Mouse (Mus musculus): Measurements from ENCODE around the gene Unc79. TPM values are rescaled to one million over a fixed set of nuclear protein-coding genes. Genes with fewer than 3 reads are reported as not detected.
A peak's percentile ranks its signal among the peaks of the same experiment; 100 is the strongest.

Gene Unc79
- polyA plus RNA-seq, 1 experiment from 2014 or later, result 0.24 TPM

DNA sequence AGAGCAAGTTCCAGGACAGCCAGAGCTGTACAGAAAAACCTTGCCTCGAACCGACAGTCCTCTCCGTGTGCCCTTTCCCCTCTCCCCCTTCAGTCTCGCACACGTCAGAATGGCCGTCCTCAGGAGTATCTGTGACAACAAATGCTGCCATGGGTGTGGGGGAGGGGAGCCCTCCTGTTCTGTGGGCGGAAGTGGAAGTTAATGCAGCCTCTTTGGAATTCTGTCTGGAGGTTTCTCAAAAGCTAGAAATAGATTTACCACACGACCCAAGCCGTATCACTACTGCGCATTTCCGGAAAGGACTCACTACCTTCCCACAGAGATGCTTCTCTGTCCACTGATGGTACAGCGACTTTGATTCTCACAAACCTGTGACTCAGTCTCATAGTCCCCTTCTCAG is 120.9 kb downstream of the Unc79 start:
- no peak overlapping the region for H3K27ac ChIP-seq (ENCODE audit: low read length)
- H3K4me1 ChIP-seq (ENCODE audit: insufficient read depth, low read depth, low read length), result no peaks in the 10 kb centered on the region
- no peak for ATAC-seq
- DNase-seq (ENCODE audit: low spot score), result no peak
- H3K9ac ChIP-seq (replicated peaks; ENCODE audit: low read depth), result no peak overlapping the region
- H3K36me3 ChIP-seq (ENCODE audit: insufficient read depth, low read length), result no peaks in the 10 kb centered on the region
- no peaks in the 10 kb centered on the region for H3K27me3 ChIP-seq (replicated peaks; ENCODE audit: insufficient read depth, low read length)
- H3K4me2 ChIP-seq (replicated peaks; ENCODE audit: low read depth, low read length), result no peak overlapping the region
- 47% methylated on average over 12 of the region's 12 CpGs for WGBS
- no peak overlapping the region for H3K4me3 ChIP-seq (ENCODE audit: low read depth, low read length)
- no peaks in the 10 kb centered on the region; the same call in 1 of the 2 replicates for H3K9me3 ChIP-seq (ENCODE audit: low read length)
- TF ChIP-seq CTCF (IDR thresholded peaks at IDR 0.05), result no peak
- TF ChIP-seq EP300 (IDR thresholded peaks at IDR 0.05), result no peak

- no peaks in the 10 kb centered on the region for H3K4me1 ChIP-seq (ENCODE audit: insufficient read depth, low read depth, low read length)
- no peak overlapping the region for H3K4me2 ChIP-seq (replicated peaks; ENCODE audit: low read depth, low read length)
- DNase-seq (ENCODE audit: low spot score) (no peak), ATAC-seq (no peak)
- H3K27ac ChIP-seq (ENCODE audit: low read length), result no peak overlapping the region
- H3K36me3 ChIP-seq (ENCODE audit: insufficient read depth, low read length), result no peaks in the 10 kb centered on the region
- TF ChIP-seq EP300 (IDR thresholded peaks at IDR 0.05), result no peak
- H3K4me3 ChIP-seq (ENCODE audit: low read depth, low read length), result no peak overlapping the region
- no peak overlapping the region for H3K9ac ChIP-seq (replicated peaks; ENCODE audit: low read depth)
- no peaks in the 10 kb centered on the region for H3K9me3 ChIP-seq (ENCODE audit: low read length)
- H3K27me3 ChIP-seq (replicated peaks; ENCODE audit: insufficient read depth, low read length), result no peaks in the 10 kb centered on the region
- WGBS, result 90% methylated on average over 4 of the region's 4 CpGs
Measured at GRCm38 (mm10) chr12:103073953-103074352, 125.3 kb downstream of the Unc79 start.

DNA sequence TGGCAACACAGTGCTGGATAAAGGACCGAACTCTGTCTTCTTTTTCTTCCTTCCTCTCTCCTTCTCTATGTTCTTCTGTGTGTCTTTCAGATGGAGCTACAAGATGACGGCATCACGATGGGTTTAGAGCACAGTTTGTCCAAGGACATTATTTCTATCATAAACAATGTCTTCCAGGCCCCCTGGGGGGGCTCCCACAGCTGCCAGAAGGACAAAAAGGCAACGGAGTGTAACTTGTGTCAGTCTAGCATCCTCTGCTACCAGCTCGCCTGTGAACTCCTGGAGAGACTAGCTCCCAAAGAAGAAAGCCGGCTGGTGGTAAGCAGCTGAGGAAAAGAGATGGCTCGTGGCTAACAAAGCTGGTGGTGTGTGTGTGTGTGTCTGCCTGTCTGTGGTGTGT is 130.1 kb downstream of the Unc79 start:
- Histone ChIP-seq H3K27ac (ENCODE audit: low read length) (no peak overlapping the region), H3K36me3 (ENCODE audit: insufficient read depth, low read length) (no peaks in the 10 kb centered on the region), H3K4me2 (replicated peaks; ENCODE audit: low read depth, low read length) (no peak overlapping the region), H3K4me1 (ENCODE audit: insufficient read depth, low read depth, low read length) (no peaks in the 10 kb centered on the region), H3K9ac (replicated peaks; ENCODE audit: low read depth) (no peak overlapping the region), H3K27me3 (replicated peaks; ENCODE audit: insufficient read depth, low read length) (no peaks in the 10 kb centered on the region), H3K4me3 (ENCODE audit: low read depth, low read length) (no peak overlapping the region), H3K9me3 (ENCODE audit: low read length) (no peaks in the 10 kb centered on the region)
- DNase-seq (ENCODE audit: low spot score), result no peak
- WGBS, result 39% methylated on average over 7 of the region's 7 CpGs
- TF ChIP-seq CTCF (IDR thresholded peaks at IDR 0.05) (no peak), EP300 (IDR thresholded peaks at IDR 0.05) (no peak)
- peak; percentile 12; the same call in 1 of the 2 replicates for ATAC-seq

- no peak for DNase-seq (ENCODE audit: low spot score)
- Histone ChIP-seq H3K9ac (replicated peaks; ENCODE audit: low read depth) (no peak overlapping the region), H3K4me1 (ENCODE audit: insufficient read depth, low read depth, low read length) (no peaks in the 10 kb centered on the region), H3K4me3 (ENCODE audit: low read depth, low read length) (no peak overlapping the region), H3K4me2 (replicated peaks; ENCODE audit: low read depth, low read length) (no peak overlapping the region), H3K9me3 (ENCODE audit: low read length) (no peaks in the 10 kb centered on the region), H3K27me3 (replicated peaks; ENCODE audit: insufficient read depth, low read length) (no peaks in the 10 kb centered on the region), H3K27ac (ENCODE audit: low read length) (no peak overlapping the region), H3K36me3 (ENCODE audit: insufficient read depth, low read length) (no peaks in the 10 kb centered on the region)
- TF ChIP-seq CTCF (IDR thresholded peaks at IDR 0.05) (no peak), EP300 (IDR thresholded peaks at IDR 0.05) (no peak)
- no peak for ATAC-seq
- WGBS, result 58% methylated on average over 3 of the region's 3 CpGs
Measured at GRCm38 (mm10) chr12:103080055-103080454, 131.4 kb downstream of the Unc79 start.

GRCm38 (mm10) chr12:103091831-103092230 is 143.2 kb downstream of the Unc79 start:
- H3K27me3 ChIP-seq (replicated peaks; ENCODE audit: insufficient read depth, low read length), result no peaks in the 10 kb centered on the region
- no peak overlapping the region for H3K4me3 ChIP-seq (ENCODE audit: low read depth, low read length)
- no peak overlapping the region for H3K9ac ChIP-seq (replicated peaks; ENCODE audit: low read depth)
- no peak overlapping the region for H3K27ac ChIP-seq (ENCODE audit: low read length)
- no peaks in the 10 kb centered on the region for H3K36me3 ChIP-seq (ENCODE audit: insufficient read depth, low read length)
- ATAC-seq (no peak), DNase-seq (ENCODE audit: low spot score) (no peak)
- 68% methylated on average over 6 of the region's 6 CpGs for WGBS
- no peak overlapping the region for H3K4me2 ChIP-seq (replicated peaks; ENCODE audit: low read depth, low read length)
- H3K9me3 ChIP-seq (ENCODE audit: low read length), result no peaks in the 10 kb centered on the region
- no peaks in the 10 kb centered on the region for H3K4me1 ChIP-seq (ENCODE audit: insufficient read depth, low read depth, low read length)
- TF ChIP-seq CTCF (IDR thresholded peaks at IDR 0.05) (no peak), EP300 (IDR thresholded peaks at IDR 0.05) (no peak)

DNA sequence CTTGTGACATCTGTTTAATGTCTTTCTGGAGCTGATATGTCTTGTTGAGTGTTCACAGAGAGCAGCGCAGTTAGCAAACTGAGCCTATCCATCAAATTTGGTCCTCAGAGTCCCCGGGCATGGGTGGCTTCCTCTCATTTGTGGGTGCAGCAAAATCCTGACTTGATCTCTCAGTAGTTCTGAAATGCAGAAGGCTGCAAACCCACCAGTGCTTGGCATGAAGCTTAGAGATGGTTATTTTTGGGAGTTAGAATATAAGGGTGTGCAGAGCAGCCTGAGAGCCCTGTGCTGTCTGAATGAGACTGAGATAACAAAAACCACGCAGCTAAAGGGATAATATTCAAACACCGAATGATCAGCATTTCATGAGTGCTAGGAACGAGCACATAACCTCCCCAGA is 146.5 kb downstream of the Unc79 start:
- ATAC-seq (no peak), DNase-seq (ENCODE audit: low spot score) (no peak)
- H3K4me2 ChIP-seq (replicated peaks; ENCODE audit: low read depth, low read length), result no peak overlapping the region
- no peaks in the 10 kb centered on the region for H3K9me3 ChIP-seq (ENCODE audit: low read length)
- 45% methylated on average over 5 of the region's 5 CpGs for WGBS
- no peak for TF ChIP-seq CTCF (IDR thresholded peaks at IDR 0.05)
- TF ChIP-seq EP300 (IDR thresholded peaks at IDR 0.05), result no peak
- H3K4me3 ChIP-seq (ENCODE audit: low read depth, low read length), result no peak overlapping the region
- no peaks in the 10 kb centered on the region for H3K4me1 ChIP-seq (ENCODE audit: insufficient read depth, low read depth, low read length)
- no peak overlapping the region for H3K27ac ChIP-seq (ENCODE audit: low read length)
- no peak overlapping the region for H3K9ac ChIP-seq (replicated peaks; ENCODE audit: low read depth)
- no peaks in the 10 kb centered on the region for H3K36me3 ChIP-seq (ENCODE audit: insufficient read depth, low read length)
- H3K27me3 ChIP-seq (replicated peaks; ENCODE audit: insufficient read depth, low read length), result no peaks in the 10 kb centered on the region

DNA sequence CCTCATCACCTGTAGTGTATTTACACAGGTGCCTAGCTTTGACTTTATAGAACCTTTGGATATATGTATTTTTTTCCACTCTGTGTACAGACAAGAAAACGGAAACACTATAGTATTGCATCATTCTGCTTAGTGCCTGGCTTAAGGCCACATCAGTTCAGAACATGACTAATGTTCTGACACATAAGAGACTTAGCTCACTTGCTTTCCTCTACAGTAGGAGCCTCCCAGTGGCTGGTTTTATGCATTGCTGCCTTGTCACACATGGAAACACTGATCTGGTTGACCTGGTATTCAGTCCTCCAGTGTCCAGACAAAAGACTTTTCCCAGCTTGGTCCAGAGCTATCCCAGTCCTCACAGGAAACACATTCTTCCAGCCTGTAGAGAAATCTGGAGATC is 150.5 kb downstream of the Unc79 start:
- 44% methylated on average over 1 of the region's 1 CpGs for WGBS
- Histone ChIP-seq H3K27ac (ENCODE audit: low read length) (no peak overlapping the region), H3K9ac (replicated peaks; ENCODE audit: low read depth) (no peak overlapping the region), H3K27me3 (replicated peaks; ENCODE audit: insufficient read depth, low read length) (no peaks in the 10 kb centered on the region), H3K4me2 (replicated peaks; ENCODE audit: low read depth, low read length) (no peak overlapping the region), H3K9me3 (ENCODE audit: low read length) (no peaks in the 10 kb centered on the region), H3K4me3 (ENCODE audit: low read depth, low read length) (no peak overlapping the region), H3K36me3 (ENCODE audit: insufficient read depth, low read length) (no peaks in the 10 kb centered on the region), H3K4me1 (ENCODE audit: insufficient read depth, low read depth, low read length) (no peaks in the 10 kb centered on the region)
- TF ChIP-seq EP300 (IDR thresholded peaks at IDR 0.05), result no peak
- TF ChIP-seq CTCF (IDR thresholded peaks at IDR 0.05), result peak; percentile 57
- ATAC-seq (peak; percentile 56), DNase-seq (ENCODE audit: low spot score) (peak; percentile 82)
